Mouse (Mus musculus) olfactory bulb, adult 2 months (tissue): ENCODE results near the gene Slc9a2.

ENCODE experiments used
- CTCF ChIP-seq: fragments of 200-500 bp; IDR thresholded peaks from 2 replicates; pipeline ENCODE4 v1.5.1; 2012; ENCODE audit warnings: low read depth, mild to moderate bottlenecking, low read length, moderate library complexity; ENCODE audit not compliant: insufficient read depth
- POLR2A ChIP-seq: fragments of 200-500 bp; IDR thresholded peaks from 2 replicates; pipeline ENCODE4 v1.6.1; 2012; ENCODE audit warnings: mild to moderate bottlenecking, low read depth, low read length, moderate library complexity; ENCODE audit not compliant: insufficient read depth

DNA sequence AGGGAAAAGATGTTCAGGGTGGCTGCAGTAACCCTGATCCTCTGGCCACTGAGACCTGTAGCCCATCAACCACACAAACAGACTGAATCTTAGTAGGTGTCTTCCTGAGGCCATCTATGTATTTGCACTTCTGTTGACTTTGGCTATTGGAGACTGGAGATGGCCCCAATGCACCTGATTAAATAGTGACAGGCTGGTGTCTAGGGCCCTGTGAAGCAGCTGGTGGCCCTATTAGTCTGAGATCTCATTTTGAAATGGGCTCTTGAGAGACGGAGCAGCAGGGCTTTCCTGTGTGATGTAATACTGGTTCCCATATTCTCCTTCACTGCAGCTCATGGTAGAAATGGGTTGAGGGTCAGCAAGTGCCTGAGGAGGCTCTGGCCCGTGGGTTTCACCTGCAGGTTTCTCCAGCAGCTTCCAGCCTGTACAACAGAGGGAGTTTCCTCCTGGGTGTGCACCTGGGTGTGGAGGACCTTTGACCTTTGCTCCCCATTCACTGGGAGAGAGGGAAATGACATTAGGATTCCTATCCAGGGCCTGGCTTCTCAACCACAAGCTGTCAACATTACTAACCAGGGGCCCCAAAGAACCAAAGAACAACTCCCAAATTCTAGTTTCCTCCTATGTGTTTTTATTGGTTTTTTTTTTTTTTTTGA lies 47.8 kb upstream of the Slc9a2 start:
- TF ChIP-seq POLR2A (no peak), CTCF (no peak)
